Mouse (Mus musculus): ENCODE data around the gene Prss56.

The Prss56 gene

DNA sequence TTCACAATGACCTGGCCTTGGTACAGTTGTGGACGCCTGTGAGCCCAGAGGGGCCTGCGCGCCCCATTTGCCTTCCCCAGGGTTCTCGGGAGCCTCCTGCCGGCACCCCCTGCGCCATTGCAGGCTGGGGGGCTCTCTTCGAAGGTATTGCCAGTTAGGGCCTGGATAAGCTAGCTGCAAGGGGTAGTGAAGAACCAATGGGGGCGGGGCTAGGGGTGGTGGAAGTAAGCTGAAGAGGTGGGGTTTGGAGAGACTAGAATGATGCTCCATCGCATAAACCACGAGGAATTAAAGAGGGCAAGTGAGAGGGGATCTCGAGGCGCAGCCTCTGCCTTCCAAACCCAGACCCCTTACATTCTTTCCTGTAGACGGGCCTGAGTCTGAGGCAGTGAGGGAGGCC is 2.4 kb downstream of the Prss56 start:
- no peak for DNase-seq (ENCODE audit: low spot score in 2 of 2)

DNA sequence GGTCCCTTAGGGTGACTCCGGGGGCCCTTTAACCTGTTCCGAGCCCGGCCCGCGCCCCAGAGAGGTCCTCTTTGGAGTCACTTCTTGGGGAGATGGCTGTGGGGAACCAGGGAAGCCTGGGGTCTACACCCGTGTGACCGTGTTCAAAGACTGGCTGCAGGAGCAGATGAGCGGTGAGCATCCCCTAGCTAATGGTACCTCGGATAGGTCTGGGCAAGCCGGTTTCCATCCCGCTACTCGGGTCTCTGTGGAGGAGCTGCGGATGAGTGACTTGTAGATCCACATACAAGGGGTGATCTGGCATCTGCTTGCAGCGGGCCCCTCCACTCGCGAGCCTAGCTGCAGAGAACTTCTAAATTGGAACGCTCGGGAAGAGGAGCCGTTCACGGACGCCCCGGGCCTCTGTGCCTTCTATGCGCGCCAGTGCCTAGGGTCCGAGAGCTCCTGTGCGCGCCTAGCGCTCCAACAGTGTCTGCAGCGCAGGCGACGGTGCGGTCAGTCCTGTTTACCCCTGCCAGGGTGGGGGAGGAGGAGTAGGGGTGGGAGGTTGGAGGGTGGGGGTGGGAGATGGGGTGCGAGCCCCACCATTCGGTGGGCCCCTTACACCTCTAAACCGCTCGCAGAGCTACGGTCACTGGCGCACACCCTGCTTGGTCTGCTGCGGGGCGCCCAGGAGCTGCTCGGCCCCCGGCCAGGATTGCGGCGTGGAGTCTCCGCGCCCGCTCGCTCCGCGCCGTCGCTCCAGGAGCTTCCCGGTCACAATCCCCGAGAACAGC is 3.3 kb downstream of the Prss56 start:
- no peak for DNase-seq (ENCODE audit: low spot score in 2 of 2)

GRCm38 (mm10) chr1:87187037-87187355 is 3.9 kb downstream of the Prss56 start:
- peak in 1 of 2 experiments; percentile 40 for DNase-seq (ENCODE audit: low spot score in 2 of 2)

GRCm38 (mm10) chr1:87190429-87190828 is 7.3 kb downstream of the Prss56 start, which contains the start of gene Chrnd:
Gene Chrnd (plus strand): TSS chr1:87190607.
- no peak for DNase-seq (ENCODE audit: low spot score in 2 of 2)

GRCm38 (mm10) chr1:87197296-87197695 is 14.2 kb downstream of the Prss56 start:
- DNase-seq (ENCODE audit: low spot score in 2 of 2): no peak

GRCm38 (mm10) chr1:87198119-87199065 is 15.3 kb downstream of the Prss56 start:
- no peak for DNase-seq (ENCODE audit: low spot score in 2 of 2)

GRCm38 (mm10) chr1:87200811-87201210 is 17.7 kb downstream of the Prss56 start:
- no peak for DNase-seq (ENCODE audit: low spot score in 2 of 2)

- DNase-seq (ENCODE audit: low spot score in 2 of 2): no peak
Observed at GRCm38 (mm10) chr1:87201848-87202247, 18.7 kb downstream of the Prss56 start.

DNA sequence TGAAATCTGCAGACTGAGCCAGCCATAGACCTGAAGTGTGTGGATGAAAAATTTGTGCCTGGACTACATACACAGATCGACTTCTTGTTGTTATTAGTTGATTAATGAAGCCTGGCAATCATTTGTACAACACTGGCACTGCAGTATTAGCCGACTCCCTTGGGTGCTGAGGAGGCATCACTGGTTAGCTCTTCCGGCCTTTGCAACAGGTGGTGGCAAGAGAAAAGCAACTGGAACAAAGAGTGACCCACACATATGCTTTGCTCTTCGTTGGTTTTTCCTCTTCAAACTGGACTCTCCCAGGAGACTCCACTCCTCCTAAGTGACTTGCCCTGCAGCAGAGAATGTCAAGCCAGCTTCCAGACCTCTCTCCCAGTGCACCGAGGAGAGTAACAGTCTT is 20.7 kb downstream of the Prss56 start:
- no peak for DNase-seq (ENCODE audit: low spot score in 2 of 2)

DNA sequence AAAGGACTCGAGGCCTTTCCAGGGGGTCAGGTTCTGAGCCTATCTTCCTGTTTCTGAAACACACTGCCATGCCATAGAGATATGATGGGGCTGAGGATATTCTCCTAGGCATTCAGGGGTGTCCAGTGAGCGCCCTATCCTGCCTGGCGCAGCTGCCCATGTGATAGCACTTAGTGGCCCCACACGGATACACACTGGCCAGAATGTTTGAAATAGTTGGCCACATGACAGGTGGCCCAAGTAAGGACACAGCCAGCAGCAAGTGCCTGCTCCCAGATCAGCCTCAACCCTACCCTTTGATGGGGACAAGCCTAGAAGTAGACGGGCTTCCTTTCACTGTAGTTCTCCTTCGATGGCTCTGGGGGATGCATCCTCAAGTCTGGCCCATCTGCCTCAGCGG is 21.4 kb downstream of the Prss56 start, which contains the start of gene Chrng:
Gene Chrng (plus strand): TSS at position 193 of the 400 bp plus-strand sequence.
- DNase-seq (ENCODE audit: low spot score in 2 of 2): no peak

DNA sequence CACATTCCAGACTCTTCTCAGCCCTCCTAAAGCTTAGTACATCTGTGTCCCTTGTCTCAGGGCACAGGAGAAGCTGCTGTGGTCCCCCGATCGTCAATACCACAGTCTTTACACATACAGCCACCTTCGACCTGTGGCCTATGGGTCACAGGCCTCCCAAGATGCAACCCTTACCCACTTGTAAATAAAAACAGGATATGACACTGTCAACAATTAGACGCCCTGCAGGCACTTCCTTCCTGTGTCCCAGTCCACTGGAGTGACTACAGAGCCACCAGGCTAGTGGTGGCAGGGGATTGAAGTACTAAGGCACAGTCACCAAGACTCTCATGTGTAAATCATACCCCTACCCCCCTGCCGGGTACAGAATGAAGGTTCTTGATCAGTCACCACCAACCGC is 21.9 kb downstream of the Prss56 start:
- no peak for DNase-seq (ENCODE audit: low spot score in 2 of 2)

GRCm38 (mm10) chr1:87205502-87205901 is 22.4 kb downstream of the Prss56 start:
- no peak for DNase-seq (ENCODE audit: low spot score in 2 of 2)

GRCm38 (mm10) chr1:87206339-87206738 is 23.2 kb downstream of the Prss56 start:
- no peak for DNase-seq (ENCODE audit: low spot score in 2 of 2)

DNA sequence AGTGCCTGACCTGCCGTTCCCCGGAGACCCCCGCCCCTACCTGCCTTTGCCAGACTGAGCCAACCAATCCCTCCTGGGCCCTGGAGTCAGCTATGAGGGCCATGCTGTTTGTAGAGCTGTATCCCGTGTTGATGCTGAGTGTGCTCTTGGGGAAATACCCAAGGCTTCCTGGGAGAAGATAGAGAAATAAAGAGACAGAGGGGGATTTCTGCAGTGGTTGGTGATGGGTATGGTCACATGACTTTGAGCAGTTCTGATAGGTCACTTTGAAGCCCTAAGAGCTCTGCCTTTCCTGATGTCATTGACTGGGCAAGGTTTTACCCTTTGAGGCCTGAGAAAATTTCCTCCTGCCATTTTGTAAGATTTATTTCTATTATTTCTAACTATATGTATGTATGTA is 28.3 kb downstream of the Prss56 start:
- no peak for DNase-seq (ENCODE audit: low spot score in 2 of 2)

- peak; percentile 93 to 95 for DNase-seq (ENCODE audit: low spot score in 2 of 2)
Observed at GRCm38 (mm10) chr1:87213735-87214704, 30.9 kb downstream of the Prss56 start, which contains the start of gene Eif4e2. Gene Eif4e2 (plus strand): TSS chr1:87213914.

DNA sequence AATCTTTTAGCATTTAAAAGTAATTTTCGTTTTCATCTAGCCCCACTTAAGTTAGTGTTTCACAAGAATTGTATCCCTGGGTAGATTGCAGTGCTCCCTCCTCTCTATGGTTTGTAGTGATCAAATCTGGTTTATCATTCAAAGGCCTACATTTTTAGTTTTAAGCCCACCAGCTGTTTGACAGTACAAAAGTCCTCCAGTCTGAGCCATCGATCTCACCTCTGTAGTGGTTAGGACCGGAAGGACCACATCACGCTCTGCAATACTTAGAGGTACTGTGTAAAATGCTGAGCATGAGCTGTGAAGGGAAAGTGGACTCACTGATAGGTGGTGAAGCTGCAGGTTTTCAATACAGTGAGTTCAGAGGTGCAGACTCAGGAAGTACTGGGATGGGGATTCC is 31.6 kb downstream of the Prss56 start:
- DNase-seq (ENCODE audit: low spot score in 2 of 2): no peak

DNA sequence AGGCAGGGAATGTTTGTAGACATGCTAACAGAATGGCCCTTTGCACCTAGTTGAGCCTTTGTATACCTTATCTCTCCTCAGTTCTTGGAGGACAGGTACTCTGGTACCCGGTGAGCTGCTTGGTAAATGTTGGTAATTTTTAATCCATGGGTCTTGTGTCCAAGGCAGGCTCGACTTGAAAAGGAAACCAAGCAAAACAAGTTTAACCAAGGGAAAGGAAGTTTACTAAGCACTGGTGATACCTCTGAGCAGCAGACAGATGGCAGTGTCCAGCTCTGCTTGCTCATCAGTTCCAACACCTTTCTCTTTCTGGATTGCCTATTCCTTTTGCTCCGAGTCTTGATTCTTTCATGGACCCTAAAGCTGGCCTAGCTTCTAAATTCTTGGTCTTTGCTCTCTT is 34.8 kb downstream of the Prss56 start:
- no peak for DNase-seq (ENCODE audit: low spot score in 2 of 2)

- no peak for DNase-seq (ENCODE audit: low spot score in 2 of 2)
Observed at GRCm38 (mm10) chr1:87225739-87226138, 42.6 kb downstream of the Prss56 start.

DNA sequence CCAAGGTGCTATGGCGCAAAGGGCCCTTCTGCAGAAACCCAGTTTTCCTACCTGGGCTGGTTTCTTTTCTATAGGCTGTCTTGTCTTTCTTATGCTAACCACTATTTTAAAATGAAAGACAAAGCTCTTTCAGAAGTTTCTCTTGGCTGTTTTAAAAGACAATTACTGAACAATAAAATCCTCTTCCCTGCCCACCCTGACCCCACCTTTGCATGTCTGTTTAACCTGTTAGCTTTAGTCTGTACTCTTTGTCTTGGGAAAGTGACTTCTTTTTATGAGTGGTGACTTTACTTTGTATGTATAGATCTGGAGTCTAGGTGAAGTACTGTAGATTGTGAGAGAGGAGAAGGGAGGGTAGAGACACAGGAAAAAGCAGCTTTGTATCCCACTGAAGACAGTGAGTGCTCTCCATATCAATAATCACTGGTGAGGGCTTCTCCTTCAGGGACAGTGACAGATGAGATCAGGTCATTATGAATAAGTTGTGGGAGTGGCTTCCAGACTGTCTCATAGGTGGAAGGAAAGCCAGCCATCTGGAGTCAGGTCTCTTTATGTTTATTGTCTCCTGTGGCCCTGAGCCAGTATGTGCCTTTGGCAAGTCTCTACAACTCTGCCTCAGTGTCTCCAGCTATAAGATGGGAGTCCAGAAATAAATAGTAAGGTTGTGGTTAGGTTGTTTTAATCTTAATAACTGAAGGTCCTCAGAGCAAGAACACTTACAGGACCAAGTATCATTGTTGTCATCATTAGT is 43.5 kb downstream of the Prss56 start:
- DNase-seq (ENCODE audit: low spot score in 2 of 2): no peak

DNA sequence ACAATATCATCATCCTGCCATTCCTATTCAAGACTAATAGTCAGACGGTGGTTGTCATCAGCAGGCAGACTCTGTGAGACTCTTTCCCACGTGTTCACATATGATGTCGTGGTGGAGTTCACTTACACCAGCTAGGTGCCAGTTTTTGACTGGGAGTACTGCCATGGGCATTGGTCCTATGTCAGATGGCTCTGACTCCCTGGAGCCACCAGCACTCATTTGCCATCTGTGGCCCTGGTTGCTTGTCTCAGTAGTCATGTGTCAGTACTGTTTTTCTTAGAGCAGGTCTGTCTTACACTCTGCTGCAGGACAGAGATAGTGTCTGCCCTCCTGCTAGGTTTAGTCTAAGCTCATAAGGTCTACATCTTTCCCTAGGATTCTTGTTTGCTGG is 44.0 kb downstream of the Prss56 start:
- no peak for DNase-seq (ENCODE audit: low spot score in 2 of 2)

GRCm38 (mm10) chr1:87230606-87231005 is 47.5 kb downstream of the Prss56 start:
- no peak for DNase-seq (ENCODE audit: low spot score in 2 of 2)
